Mouse (Mus musculus) heart, adult 11 months (tissue): Measurements from ENCODE around the gene Ankrd31.

Source experiments
- DNase-seq: peaks from one replicate; pipeline ENCODE4 v3.0.0; 2022

The Ankrd31 gene

GRCm38 (mm10) chr13:96943571-96943970 lies 195.5 kb downstream of the Ankrd31 start:
- peak; percentile 68 for DNase-seq

GRCm38 (mm10) chr13:96945748-96946147 lies 197.7 kb downstream of the Ankrd31 start:
- no peak for DNase-seq

GRCm38 (mm10) chr13:96947722-96948121 lies 199.7 kb downstream of the Ankrd31 start:
- peak; percentile 77 for DNase-seq

- DNase-seq, result peak; percentile 45
Measured at GRCm38 (mm10) chr13:96951880-96952279, 203.8 kb downstream of the Ankrd31 start.

- DNase-seq, result peak; percentile 68
Measured at GRCm38 (mm10) chr13:96956466-96956865, 208.4 kb downstream of the Ankrd31 start.
